9 mouse cellular contexts compared by ENCODE assay signal in genomic region chr12:117053851-117054769, GRCm38 (mm10).
A peak's percentile ranks its signal among the peaks of the same experiment; 100 is the strongest.
DNase-seq lines count a peak whose midpoint lies in the region; ATAC-seq and TF ChIP-seq lines count a peak whose summit lies in the region.
"Had no signal": no experiment of that assay in that cellular context is flagged by ENCODE, and none has a peak within 500 bp of the region (broad histone marks: within the 10 kb centered on the region; RNA-seq: fewer than 3 reads in every experiment).

No protein-coding gene starts in this region.

- H3K27me3 ChIP-seq in heart, embryonic 11.5 days (ENCODE audit: control insufficient read depth, insufficient read depth, low read length): no peaks in the 10 kb centered on the region
- H3K27me3 ChIP-seq in hindbrain, postnatal 0 days (ENCODE audit: insufficient read depth, low read length): no peaks in the 10 kb centered on the region
- peaks cover 6% of the 10 kb centered on the region; the same call in 1 of the 2 replicates for H3K27me3 ChIP-seq in midbrain, embryonic 12.5 days
- H3K27me3 ChIP-seq: liver, embryonic 13.5 days had no signal

- no peaks in the 10 kb centered on the region for H3K9me3 ChIP-seq in heart, embryonic 11.5 days (replicated peaks; ENCODE audit: control insufficient read depth, low read length)
- H3K9me3 ChIP-seq in hindbrain, postnatal 0 days (ENCODE audit: low read length): no peaks in the 10 kb centered on the region
- no peaks in the 10 kb centered on the region for H3K9me3 ChIP-seq in midbrain, embryonic 12.5 days
- H3K9me3 ChIP-seq: liver, embryonic 13.5 days had no signal

- no peak overlapping the region for H3K9ac ChIP-seq in heart, embryonic 11.5 days (ENCODE audit: low read depth, low read length)
- H3K9ac ChIP-seq in hindbrain, postnatal 0 days (replicated peaks; ENCODE audit: low read length): peak overlapping the region; percentile 30
- peak overlapping the region; percentile 16; the same call in 1 of the 2 replicates for H3K9ac ChIP-seq in midbrain, embryonic 12.5 days (replicated peaks)
- H3K9ac ChIP-seq: liver, embryonic 13.5 days had no signal

- DNase-seq in heart, adult 11 months: peak; percentile 70
- peak; percentile 63 for DNase-seq in embryo, embryonic 10 days (ENCODE audit: low spot score)
- peak; percentile 55 for DNase-seq in hindbrain, postnatal 0 days (ENCODE audit: low spot score)
- DNase-seq in ovary, postnatal 10 days (ENCODE audit: low spot score): no peak
- DNase-seq in urinary bladder, adult 18-20 months (ENCODE audit: low spot score in 2 of 2): no peak
- DNase-seq: liver, embryonic 13.5 days had no signal

- H3K4me2 ChIP-seq in heart, embryonic 11.5 days: no peak overlapping the region
- H3K4me2 ChIP-seq in hindbrain, postnatal 0 days (ENCODE audit: low read depth, low read length): peak overlapping the region; percentile 47
- peak overlapping the region; percentile 40 for H3K4me2 ChIP-seq in midbrain, embryonic 12.5 days (replicated peaks)
- H3K4me2 ChIP-seq: liver, embryonic 13.5 days had no signal

- ATAC-seq in heart, embryonic 11.5 days (replicated peaks; ENCODE audit: insufficient number of reproducible peaks, low FRiP score, low TSS enrichment): no peak
- ATAC-seq in hindbrain, postnatal 0 days: peak; percentile 70
- peak; percentile 91 for ATAC-seq in midbrain, embryonic 12.5 days (ENCODE audit: low FRiP score, low read depth)
- ATAC-seq in granulocyte monocyte progenitor cell, adult 5-6 weeks (replicated peaks; ENCODE audit: poor library complexity, severe bottlenecking): no peak

- H3K27ac ChIP-seq in heart, embryonic 11.5 days (ENCODE audit: low read depth, low read length): no peak overlapping the region
- H3K27ac ChIP-seq in hindbrain, postnatal 0 days: 0 out of 2 replicates have a peak overlapping the region, but pooled peaks have one; percentile 41
- peak overlapping the region; percentile 98 for H3K27ac ChIP-seq in midbrain, embryonic 12.5 days (replicated peaks)
- H3K27ac ChIP-seq: liver, embryonic 13.5 days had no signal

- no peak overlapping the region for H3K4me3 ChIP-seq in heart, embryonic 11.5 days (ENCODE audit: low read depth, low read length)
- peak overlapping the region; percentile 18 for H3K4me3 ChIP-seq in hindbrain, postnatal 0 days (ENCODE audit: low read length)
- 0 out of 2 replicates have a peak overlapping the region, but pooled peaks have one; percentile 9 for H3K4me3 ChIP-seq in midbrain, embryonic 12.5 days
- H3K4me3 ChIP-seq: liver, embryonic 13.5 days had no signal

- WGBS in heart, embryonic 11.5 days (ENCODE audit: insufficient replicate concordance): 50% methylated on average over 21 of the region's 21 CpGs
- WGBS in hindbrain, postnatal 0 days: 7% methylated on average over 21 of the region's 21 CpGs
- WGBS in midbrain, embryonic 12.5 days: 7% methylated on average over 21 of the region's 21 CpGs

- no peaks in the 10 kb centered on the region for H3K36me3 ChIP-seq in heart, embryonic 11.5 days (ENCODE audit: control insufficient read depth, insufficient read depth, low read length)
- H3K36me3 ChIP-seq in hindbrain, postnatal 0 days (ENCODE audit: insufficient read depth, low read length): no peaks in the 10 kb centered on the region
- no peaks in the 10 kb centered on the region for H3K36me3 ChIP-seq in midbrain, embryonic 12.5 days
- H3K36me3 ChIP-seq: liver, embryonic 13.5 days had no signal

- TF ChIP-seq CTCF in hindbrain, postnatal 0 days (IDR thresholded peaks at IDR 0.05; ENCODE audit: low read depth): no peak; the same call in 1 of the 2 replicates

- H3K4me1 ChIP-seq in heart, embryonic 11.5 days (ENCODE audit: control insufficient read depth, insufficient read depth, low read length): peaks cover 10% of the 10 kb centered on the region
- peaks cover 14% of the 10 kb centered on the region for H3K4me1 ChIP-seq in hindbrain, postnatal 0 days (ENCODE audit: insufficient read depth, low read length)
- H3K4me1 ChIP-seq in midbrain, embryonic 12.5 days: peaks cover 46% of the 10 kb centered on the region
- H3K4me1 ChIP-seq: liver, embryonic 13.5 days had no signal

Comparison
In these comparisons a context has a peak if more than half of its experiments do, and no peak if none do; other contexts are left out.
1. DNase-seq: peak in heart, adult 11 months (single experiment), embryo, embryonic 10 days (single experiment) and hindbrain, postnatal 0 days (single experiment); none in ovary, postnatal 10 days (single experiment) and urinary bladder, adult 18-20 months (0 of 2).
2. ATAC-seq: peak in hindbrain, postnatal 0 days (single experiment) and midbrain, embryonic 12.5 days (single experiment); none in heart, embryonic 11.5 days (single experiment) and granulocyte monocyte progenitor cell, adult 5-6 weeks (single experiment).